Mouse (Mus musculus): Measurements from ENCODE around the gene Srpk2.
"Not testable (repeated sequence)": the region's sequence is repeated elsewhere in the genome, so short reads cannot be mapped to it uniquely, and the experiment has no call there.

Gene Srpk2

GRCm38 (mm10) chr5:23500715-23501114 is 183.7 kb downstream of the Srpk2 start:
- DNase-seq: no peak

- DNase-seq: no peak
Observed at GRCm38 (mm10) chr5:23499257-23499656, 185.2 kb downstream of the Srpk2 start.

GRCm38 (mm10) chr5:23497920-23498319 is 186.5 kb downstream of the Srpk2 start:
- no peak for DNase-seq

DNA sequence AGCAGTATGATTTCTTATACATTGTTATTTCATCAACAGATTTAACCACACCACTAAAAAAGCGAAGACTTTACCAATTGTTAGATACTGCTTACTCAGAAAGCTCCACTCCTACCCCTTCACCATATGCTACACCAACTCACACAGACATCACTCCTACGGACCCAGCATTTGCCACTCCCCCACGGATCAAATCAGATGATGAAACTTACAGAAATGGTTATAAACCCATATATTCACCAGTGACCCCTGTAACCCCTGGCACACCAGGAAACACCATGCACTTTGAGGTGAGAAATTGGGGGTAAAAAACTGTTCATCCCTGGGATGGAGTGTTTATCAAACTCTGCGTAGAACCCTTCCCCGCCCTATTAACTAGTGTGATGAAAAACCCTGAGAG is 187.5 kb downstream of the Srpk2 start:
- no peak for DNase-seq

- DNase-seq: no peak
Observed at GRCm38 (mm10) chr5:23496396-23496795, 188.0 kb downstream of the Srpk2 start.

DNA sequence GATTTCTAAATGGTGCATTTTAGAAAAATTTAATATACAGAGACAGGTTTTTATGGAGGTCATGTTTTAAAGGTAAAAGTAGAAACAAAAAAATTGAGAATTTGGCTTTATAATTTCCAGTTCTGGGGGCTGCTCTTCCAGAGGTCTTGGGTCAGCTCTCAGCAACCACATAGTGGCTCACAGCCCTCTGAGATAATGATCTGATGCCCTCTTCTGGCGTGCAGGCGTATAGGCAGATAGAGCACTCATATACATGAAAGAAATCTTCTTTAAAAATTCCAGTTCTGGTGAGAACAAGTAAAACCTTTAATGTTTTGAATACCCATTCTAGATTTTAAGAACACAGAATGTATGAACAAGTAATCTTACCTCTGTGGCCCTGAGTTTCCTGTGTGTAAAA is 193.6 kb downstream of the Srpk2 start:
- DNase-seq: no peak

GRCm38 (mm10) chr5:23489231-23489630 is 195.2 kb downstream of the Srpk2 start:
- no peak for DNase-seq

DNA sequence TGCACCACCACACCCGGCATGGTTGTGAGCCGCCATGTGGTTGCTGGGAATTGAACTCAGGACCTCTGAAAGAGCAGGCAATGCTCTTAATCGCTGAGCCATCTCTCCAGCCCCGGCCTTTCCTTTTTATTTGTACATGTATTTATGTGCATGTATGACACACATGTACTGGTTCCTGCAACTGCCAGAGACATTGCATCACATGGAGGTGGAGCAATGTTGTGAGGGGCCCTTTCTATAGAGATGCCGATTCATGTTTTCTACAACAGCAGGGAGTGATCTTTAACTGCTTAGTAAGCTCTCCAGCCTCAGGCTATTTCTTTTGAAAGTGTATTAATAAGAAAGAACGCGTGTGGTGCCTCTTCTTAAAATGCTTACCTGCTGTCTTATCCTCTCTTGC is 200.6 kb downstream of the Srpk2 start:
- no peak for DNase-seq

DNA sequence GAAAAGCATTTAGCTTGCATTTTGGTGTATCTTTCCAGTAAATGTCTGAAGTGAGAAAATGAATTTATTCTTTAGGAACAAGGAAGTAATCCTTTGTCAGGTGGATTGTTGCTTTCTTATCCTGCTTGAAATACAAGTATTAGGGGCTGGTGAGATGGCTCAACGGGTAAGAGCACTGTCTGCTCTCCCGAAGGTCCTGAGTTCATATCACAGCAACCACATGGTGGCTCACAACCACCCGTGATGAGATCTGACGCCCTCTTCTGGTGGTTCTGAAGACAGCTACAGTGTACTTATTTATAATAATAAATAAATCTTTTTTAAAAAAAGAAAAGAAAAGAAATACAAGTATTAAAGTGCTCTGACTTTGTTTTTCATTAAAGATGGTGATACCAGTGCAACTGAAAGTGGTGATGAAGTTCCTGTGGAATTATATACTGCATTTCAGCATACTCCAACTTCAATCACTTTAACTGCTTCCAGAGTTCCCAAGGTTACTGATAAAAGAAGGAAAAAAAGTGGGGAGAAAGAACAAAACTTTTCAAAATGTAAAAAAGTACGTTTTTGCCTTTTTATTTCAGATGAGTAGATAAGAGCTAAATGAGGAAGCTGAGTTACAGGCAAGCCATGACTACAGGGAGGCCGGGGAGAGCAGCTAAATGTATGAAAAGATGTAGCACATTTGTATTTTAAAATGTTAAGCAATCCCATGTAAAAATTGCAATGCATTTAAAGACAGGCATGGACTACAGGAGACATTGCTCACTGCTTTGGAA is 211.1 kb downstream of the Srpk2 start:
- DNase-seq: no peak

DNA sequence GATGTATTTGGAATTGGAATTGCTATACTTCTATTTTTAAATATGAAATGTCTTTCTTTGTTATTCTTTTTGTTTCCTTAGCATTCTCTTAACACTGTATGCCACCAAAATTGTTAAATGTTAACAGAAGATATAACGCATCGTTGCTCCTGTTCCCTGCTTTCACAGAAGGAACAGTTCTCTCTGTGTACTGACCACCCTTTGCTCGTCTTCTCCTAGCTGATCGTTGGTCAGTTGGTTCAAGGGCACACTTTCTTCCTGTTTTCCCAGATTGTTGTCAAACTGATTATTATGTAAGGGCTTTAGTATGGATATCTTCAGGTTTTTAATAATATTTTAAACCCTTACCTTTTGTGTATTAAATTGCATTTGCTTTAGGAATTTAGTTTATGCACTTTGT is 217.9 kb downstream of the Srpk2 start:
- DNase-seq: peak; percentile 31 to 41

DNA sequence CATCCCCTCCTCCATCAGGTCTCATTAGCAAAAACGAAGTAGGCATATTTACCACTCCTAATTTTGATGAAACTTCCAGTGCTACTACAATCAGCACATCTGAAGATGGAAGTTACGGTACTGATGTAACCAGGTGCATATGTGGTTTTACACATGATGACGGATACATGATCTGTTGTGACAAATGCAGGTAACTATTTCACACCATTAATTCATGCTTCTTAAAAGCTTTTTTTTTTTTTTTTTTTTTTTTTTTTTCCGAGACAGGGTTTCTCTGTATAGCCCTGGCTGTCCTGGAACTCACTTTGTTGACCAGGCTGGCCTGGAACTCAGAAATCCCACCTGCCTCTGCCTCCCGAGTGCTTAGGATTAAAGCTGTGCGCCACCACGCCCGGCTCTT is 219.7 kb downstream of the Srpk2 start:
- DNase-seq: no peak

- no peak for DNase-seq
Observed at GRCm38 (mm10) chr5:23464247-23464646, 220.2 kb downstream of the Srpk2 start.

DNA sequence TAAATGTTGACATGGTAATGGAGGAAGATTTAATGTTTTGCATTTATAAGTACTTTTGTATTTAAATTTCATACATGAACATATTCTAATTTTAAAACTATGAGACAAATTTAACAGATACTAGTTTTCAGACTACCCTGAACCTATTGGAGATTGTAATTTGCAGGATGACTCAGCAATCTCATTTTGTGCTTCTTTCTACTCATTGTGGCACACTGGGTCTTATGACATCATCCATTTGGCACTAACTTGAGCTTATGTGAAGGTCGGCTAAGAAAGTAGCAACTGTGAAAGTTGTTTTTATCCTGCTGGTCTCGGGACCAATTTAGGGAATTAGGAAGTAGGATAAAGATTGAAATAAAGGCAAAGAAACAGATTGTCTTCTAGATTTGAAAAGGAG is 222.7 kb downstream of the Srpk2 start:
- no peak for DNase-seq

DNA sequence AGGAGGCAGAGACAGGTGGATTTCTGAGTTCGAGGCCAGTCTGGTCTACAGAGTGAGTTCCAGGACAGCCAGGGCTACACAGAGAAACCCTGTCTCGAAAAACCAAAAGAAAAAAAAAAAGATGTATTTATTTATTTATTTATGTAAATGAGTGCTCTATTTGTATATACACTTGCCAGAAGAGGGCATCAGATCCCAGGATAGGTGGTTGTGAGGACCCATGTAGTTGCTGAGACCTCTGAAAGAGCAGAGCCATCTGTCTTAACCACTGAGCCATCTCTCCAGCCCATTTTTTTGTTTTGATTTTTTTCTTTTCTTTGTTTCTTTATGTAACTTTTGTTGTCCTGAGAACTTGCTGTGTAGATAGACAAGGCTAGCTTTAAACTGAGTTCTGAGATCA is 230.9 kb downstream of the Srpk2 start:
- DNase-seq: not testable (repeated sequence)

Data from kidney, adult 8-10 months (tissue).